Mouse (Mus musculus) cortical plate, adult 2 months (tissue): Measurements from ENCODE around the gene Fgfr1op.

Source experiments
- CTCF ChIP-seq: fragments of 200-500 bp; IDR thresholded peaks from 2 replicates; pipeline ENCODE4 v1.5.1; 2011; ENCODE audit warnings: mild to moderate bottlenecking, control low read depth, low read length; ENCODE audit not compliant: insufficient read depth; ENCODE audit errors: extremely low read depth
- POLR2A ChIP-seq: fragments of 200-500 bp; IDR thresholded peaks from 2 replicates; pipeline ENCODE4 v1.6.1; 2011; ENCODE audit warnings: mild to moderate bottlenecking, low read length, control low read depth; ENCODE audit not compliant: insufficient read depth; ENCODE audit errors: extremely low read depth

- TF ChIP-seq CTCF = no peak
- no peak for TF ChIP-seq POLR2A
Observed at GRCm38 (mm10) chr17:8228622-8229021, 63.3 kb downstream of the Fgfr1op start.
